Comparison of ENCODE assay signal across 8 mouse cellular contexts in the genomic region with DNA sequence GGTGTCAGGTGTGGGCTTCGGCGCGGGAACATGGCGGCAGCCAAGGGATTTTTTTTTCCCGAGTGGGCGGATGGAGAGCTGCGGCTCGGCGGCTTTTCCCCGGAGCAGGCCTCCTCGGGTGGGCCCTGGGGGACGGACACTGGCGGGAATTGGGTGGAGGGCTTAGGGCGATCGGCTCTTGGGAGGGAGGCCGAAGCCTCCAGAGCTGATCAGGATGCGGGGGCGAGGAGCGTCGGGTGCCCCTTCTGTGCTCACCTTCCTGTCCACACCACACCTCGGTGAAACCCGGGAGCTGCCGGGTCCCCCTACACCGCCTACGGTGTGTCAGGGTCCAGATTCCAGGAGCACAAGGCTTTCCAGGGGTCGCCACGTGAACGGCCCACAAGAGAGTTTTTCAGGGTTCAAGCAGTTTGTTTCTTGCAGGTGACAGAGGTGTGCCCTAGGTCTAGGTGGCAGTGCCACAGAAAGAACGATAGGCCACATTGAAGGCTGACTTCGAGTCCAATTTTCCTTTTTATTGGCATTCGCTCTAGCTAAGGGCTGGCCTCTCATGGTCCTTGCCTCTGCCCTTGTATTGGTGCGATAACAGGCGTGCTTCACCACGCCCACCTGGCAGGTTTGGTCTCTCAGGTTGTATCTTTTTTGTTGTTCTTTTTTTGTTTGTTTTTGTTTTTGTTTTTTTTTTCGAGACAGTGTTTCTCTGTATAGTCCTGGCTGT. TPM values are rescaled to one million over a fixed set of nuclear protein-coding genes. Genes with fewer than 3 reads are reported as not detected.
DNase-seq lines count a peak whose midpoint lies in the region; ATAC-seq and TF ChIP-seq lines count a peak whose summit lies in the region.

No protein-coding gene starts in this region.

- peak overlapping the region; percentile 93 for H3K4me3 ChIP-seq in cerebellum, adult 2 months (replicated peaks; ENCODE audit: insufficient read depth, low read depth, low read length)
- peak overlapping the region; percentile 68 for H3K4me3 ChIP-seq in C2C12 (ENCODE audit: insufficient read depth, poor library complexity, severe bottlenecking)
- peak overlapping the region; percentile 83 for H3K4me3 ChIP-seq in embryonic facial prominence, embryonic 10.5 days
- H3K4me3 ChIP-seq in hindbrain, embryonic 12.5 days = peak overlapping the region; percentile 85
- H3K4me3 ChIP-seq in limb, embryonic 15.5 days = peak overlapping the region; percentile 84
- peak overlapping the region; percentile 69 for H3K4me3 ChIP-seq in neural tube, embryonic 15.5 days (replicated peaks)

- WGBS in cerebellum, adult 2 months = 4% methylated on average over 35 of the region's 35 CpGs
- WGBS in embryonic facial prominence, embryonic 10.5 days = 7% methylated on average over 35 of the region's 35 CpGs
- 9% methylated on average over 30 of the region's 35 CpGs for WGBS in hindbrain, embryonic 12.5 days
- 4% methylated on average over 34 of the region's 35 CpGs for WGBS in limb, embryonic 15.5 days
- WGBS in neural tube, embryonic 15.5 days = 5% methylated on average over 34 of the region's 35 CpGs

- H3K79me3 ChIP-seq in C2C12 (ENCODE audit: low read depth) = peaks cover 3% of the 10 kb centered on the region

- TF ChIP-seq CTCF in cerebellum, adult 2 months (IDR thresholded peaks at IDR 0.05; ENCODE audit: borderline replicate concordance, insufficient read depth, low read depth, low read length) = no peak
- TF ChIP-seq CTCF in C2C12 (IDR thresholded peaks at IDR 0.05; ENCODE audit: control insufficient read depth, insufficient read depth, insufficient read length) = no peak

- H3K4me1 ChIP-seq in cerebellum, adult 2 months (ENCODE audit: control insufficient read depth, insufficient read depth, low read length) = no peaks in the 10 kb centered on the region
- H3K4me1 ChIP-seq in embryonic facial prominence, embryonic 10.5 days = peaks cover 22% of the 10 kb centered on the region
- peaks cover 3% of the 10 kb centered on the region for H3K4me1 ChIP-seq in hindbrain, embryonic 12.5 days
- H3K4me1 ChIP-seq in limb, embryonic 15.5 days = peaks cover 11% of the 10 kb centered on the region
- peaks cover 17% of the 10 kb centered on the region for H3K4me1 ChIP-seq in neural tube, embryonic 15.5 days

- 0 out of 2 replicates have a peak overlapping the region, but pooled peaks have one; percentile 4 for H3K27ac ChIP-seq in cerebellum, adult 2 months (ENCODE audit: insufficient read depth, low read length)
- H3K27ac ChIP-seq in embryonic facial prominence, embryonic 10.5 days (replicated peaks) = peak overlapping the region; percentile 90
- H3K27ac ChIP-seq in hindbrain, embryonic 12.5 days = peak overlapping the region; percentile 65
- peak overlapping the region; percentile 79 for H3K27ac ChIP-seq in limb, embryonic 15.5 days
- peak overlapping the region; percentile 76 for H3K27ac ChIP-seq in neural tube, embryonic 15.5 days (replicated peaks)

- no peak for DNase-seq in cerebellum, adult 2 months
- no peak for DNase-seq in cerebellum, adult 8-10 months
- DNase-seq in embryonic facial prominence, embryonic 10.5 days (ENCODE audit: low spot score) = no peak
- no peak for DNase-seq in adipocyte (ENCODE audit: low spot score)

- peak; percentile 71 for ATAC-seq in hindbrain, embryonic 12.5 days (ENCODE audit: low FRiP score)
- ATAC-seq in limb, embryonic 15.5 days (ENCODE audit: insufficient number of reproducible peaks, low FRiP score, low TSS enrichment, low read depth) = peak; percentile 33
- ATAC-seq in neural tube, embryonic 15.5 days (ENCODE audit: low FRiP score) = peak; percentile 62

- peak overlapping the region; percentile 75 for H3K4me2 ChIP-seq in hindbrain, embryonic 12.5 days (replicated peaks)
- H3K4me2 ChIP-seq in limb, embryonic 15.5 days = peak overlapping the region; percentile 85
- H3K4me2 ChIP-seq in neural tube, embryonic 15.5 days = peak overlapping the region; percentile 74

- no peaks in the 10 kb centered on the region for H3K36me3 ChIP-seq in C2C12 (ENCODE audit: control insufficient read depth, insufficient read depth)
- H3K36me3 ChIP-seq in embryonic facial prominence, embryonic 10.5 days (replicated peaks) = 0 out of 2 replicates have a peak, but pooled peaks cover 5% of the 10 kb centered on the region
- no peaks in the 10 kb centered on the region for H3K36me3 ChIP-seq in hindbrain, embryonic 12.5 days
- H3K36me3 ChIP-seq in limb, embryonic 15.5 days = no peaks in the 10 kb centered on the region; the same call in 1 of the 2 replicates
- H3K36me3 ChIP-seq in neural tube, embryonic 15.5 days = peaks cover 2% of the 10 kb centered on the region; the same call in 1 of the 2 replicates

- no peak for TF ChIP-seq POLR2A in cerebellum, adult 2 months (IDR thresholded peaks at IDR 0.05; ENCODE audit: borderline replicate concordance, insufficient read depth, low read length)

- H3K9me3 ChIP-seq in embryonic facial prominence, embryonic 10.5 days = no peaks in the 10 kb centered on the region
- H3K9me3 ChIP-seq in hindbrain, embryonic 12.5 days (replicated peaks) = no peaks in the 10 kb centered on the region
- H3K9me3 ChIP-seq in limb, embryonic 15.5 days = no peaks in the 10 kb centered on the region
- no peaks in the 10 kb centered on the region for H3K9me3 ChIP-seq in neural tube, embryonic 15.5 days (replicated peaks)

- peaks cover 40% of the 10 kb centered on the region for H3K79me2 ChIP-seq in C2C12 (ENCODE audit: control insufficient read depth, insufficient read depth)

- H3K27me3 ChIP-seq in cerebellum, adult 2 months (ENCODE audit: control insufficient read depth, insufficient read depth, low read length) = no peaks in the 10 kb centered on the region; the same call in 1 of the 2 replicates
- no peaks in the 10 kb centered on the region for H3K27me3 ChIP-seq in C2C12 (ENCODE audit: control insufficient read depth, insufficient read depth, insufficient read length)
- H3K27me3 ChIP-seq in embryonic facial prominence, embryonic 10.5 days (replicated peaks; ENCODE audit: low read depth, poor library complexity, severe bottlenecking) = no peaks in the 10 kb centered on the region
- H3K27me3 ChIP-seq in hindbrain, embryonic 12.5 days = 0 out of 2 replicates have a peak, but pooled peaks cover 3% of the 10 kb centered on the region
- no peaks in the 10 kb centered on the region for H3K27me3 ChIP-seq in limb, embryonic 15.5 days
- H3K27me3 ChIP-seq in neural tube, embryonic 15.5 days (replicated peaks) = no peaks in the 10 kb centered on the region

- peak overlapping the region; percentile 96 for H3ac ChIP-seq in C2C12 (ENCODE audit: control insufficient read depth, insufficient read length, low read depth)

- H3K9ac ChIP-seq in hindbrain, embryonic 12.5 days = peak overlapping the region; percentile 90
- peak overlapping the region; percentile 71 for H3K9ac ChIP-seq in limb, embryonic 15.5 days
- H3K9ac ChIP-seq in neural tube, embryonic 15.5 days (replicated peaks) = peak overlapping the region; percentile 77

TF ChIP-seq in C2C12, 6 proteins besides CTCF, POLR2A, EP300 and RAD21:
- TF ChIP-seq USF1 (IDR thresholded peaks at IDR 0.05; ENCODE audit: low read depth) = no peak
- TF ChIP-seq MAX (IDR thresholded peaks at IDR 0.05) = no peak
- no peak for TF ChIP-seq MYOG (IDR thresholded peaks at IDR 0.05; ENCODE audit: control insufficient read depth, extremely low read depth, insufficient read length)
- no peak for TF ChIP-seq MYOD1 (IDR thresholded peaks at IDR 0.05; ENCODE audit: control insufficient read depth, insufficient read length, low read depth)
- no peak for TF ChIP-seq FOSL1 (IDR thresholded peaks at IDR 0.05; ENCODE audit: insufficient read depth, low read length, poor library complexity, severe bottlenecking)
- no peak for TF ChIP-seq CEBPB (IDR thresholded peaks at IDR 0.05; ENCODE audit: low read depth)

RNA-seq across cellular contexts. Expression of gene Lclat1, which starts 0.5 kb away (rescaled TPM):
- polyA plus RNA-seq in cerebellum, adult 2 months (2012; rRNA removed) = 12.4 and 14.4 TPM in 2 replicates
- polyA plus RNA-seq in C2C12 (2012; fragmentation: generic; extraction: Trizol) = 20.4 TPM
- polyA plus RNA-seq in embryonic facial prominence, embryonic 10.5 days (2016; fragmentation: Nextera tagmentation; extraction: Ambion mirVana) = 11.3 and 11.8 TPM in 2 replicates
- 10.1 and 14.4 TPM in 2 replicates for polyA plus RNA-seq in hindbrain, embryonic 12.5 days (2016; fragmentation: Nextera tagmentation; extraction: Ambion mirVana)
- 9.2 and 11.0 TPM in 2 replicates for polyA plus RNA-seq in limb, embryonic 15.5 days (2015; fragmentation: Nextera tagmentation; extraction: Ambion mirVana)
- polyA plus RNA-seq in neural tube, embryonic 15.5 days (2015; fragmentation: Nextera tagmentation; extraction: Ambion mirVana) = 12.9 and 14.2 TPM in 2 replicates

Comparison
In these comparisons a context has a peak if more than half of its experiments do, and no peak if none do; other contexts are left out.
1. H3K27ac ChIP-seq: peak in every context shown above with its lines; median percentile 90 in embryonic facial prominence, embryonic 10.5 days; 79 in limb, embryonic 15.5 days; 76 in neural tube, embryonic 15.5 days; 65 in hindbrain, embryonic 12.5 days; 4 in cerebellum, adult 2 months.